Mouse (Mus musculus) forebrain, embryonic 13.5 days (tissue): Measurements from ENCODE around the gene Arf4. TPM values are rescaled to one million over a fixed set of nuclear protein-coding genes. Genes with fewer than 3 reads are reported as not detected.
"Not testable (repeated sequence)": the region's sequence is repeated elsewhere in the genome, so short reads cannot be mapped to it uniquely, and the experiment has no call there.

Experiments used
- ATAC-seq: fragments of 200-750 bp; cut with Nextera tagmentation; 2 replicates; pipeline ENCODE4 v1.8.0; 2017
- H3K27ac ChIP-seq: fragments of 300-500 bp; sonication (generic); 2 replicates; pipeline ENCODE4 v1.5.1; 2015; ENCODE audit warnings: inconsistent platforms, mild to moderate bottlenecking, moderate library complexity
- H3K27me3 ChIP-seq: fragments of 300-500 bp; sonication (generic); 2 replicates; pipeline ENCODE4 v1.6.1; 2015; ENCODE audit warnings: mild to moderate bottlenecking, inconsistent platforms
- H3K36me3 ChIP-seq: fragments of 300-500 bp; sonication (generic); 2 replicates; pipeline ENCODE4 v1.6.1; 2015; ENCODE audit warnings: mild to moderate bottlenecking, inconsistent platforms; ENCODE audit not compliant: poor library complexity, severe bottlenecking
- H3K4me1 ChIP-seq: fragments of 300-500 bp; sonication (generic); 2 replicates; pipeline ENCODE4 v1.6.1; 2015; ENCODE audit warnings: inconsistent platforms
- H3K4me2 ChIP-seq: fragments of 300-500 bp; sonication (generic); 2 replicates; pipeline ENCODE4 v1.6.1; 2015; ENCODE audit warnings: inconsistent platforms, mild to moderate bottlenecking, moderate library complexity
- H3K4me3 ChIP-seq: fragments of 300-500 bp; sonication (generic); 2 replicates; pipeline ENCODE4 v1.5.1; 2015; ENCODE audit warnings: mild to moderate bottlenecking, inconsistent platforms
- H3K9ac ChIP-seq: fragments of 300-500 bp; sonication (generic); 2 replicates; pipeline ENCODE4 v1.6.1; 2015; ENCODE audit warnings: mild to moderate bottlenecking, inconsistent platforms
- H3K9me3 ChIP-seq: fragments of 300-500 bp; sonication (generic); replicated peaks from 2 replicates; pipeline ENCODE4 v1.6.1; 2016; ENCODE audit warnings: inconsistent platforms
- WGBS: fragments of 180-500 bp; shearing (Covaris S2); methylation state at CpG from one replicate; pipeline ENCODE4 v1.1.7; 2015; 5-methylcytosine and 5-hydroxymethylcytosine counted together
- polyA plus RNA-seq: library from polyadenylated mRNA; unstranded; fragments of >200 nt; fragmentation: Nextera tagmentation; extraction: Ambion mirVana; gene quantifications from 2 replicates; pipeline ENCODE4 v1.2.1, GENCODE M21; 2015

Arf4 gene
- polyA plus RNA-seq, 1 experiment from 2014 or later = 654 TPM

DNA sequence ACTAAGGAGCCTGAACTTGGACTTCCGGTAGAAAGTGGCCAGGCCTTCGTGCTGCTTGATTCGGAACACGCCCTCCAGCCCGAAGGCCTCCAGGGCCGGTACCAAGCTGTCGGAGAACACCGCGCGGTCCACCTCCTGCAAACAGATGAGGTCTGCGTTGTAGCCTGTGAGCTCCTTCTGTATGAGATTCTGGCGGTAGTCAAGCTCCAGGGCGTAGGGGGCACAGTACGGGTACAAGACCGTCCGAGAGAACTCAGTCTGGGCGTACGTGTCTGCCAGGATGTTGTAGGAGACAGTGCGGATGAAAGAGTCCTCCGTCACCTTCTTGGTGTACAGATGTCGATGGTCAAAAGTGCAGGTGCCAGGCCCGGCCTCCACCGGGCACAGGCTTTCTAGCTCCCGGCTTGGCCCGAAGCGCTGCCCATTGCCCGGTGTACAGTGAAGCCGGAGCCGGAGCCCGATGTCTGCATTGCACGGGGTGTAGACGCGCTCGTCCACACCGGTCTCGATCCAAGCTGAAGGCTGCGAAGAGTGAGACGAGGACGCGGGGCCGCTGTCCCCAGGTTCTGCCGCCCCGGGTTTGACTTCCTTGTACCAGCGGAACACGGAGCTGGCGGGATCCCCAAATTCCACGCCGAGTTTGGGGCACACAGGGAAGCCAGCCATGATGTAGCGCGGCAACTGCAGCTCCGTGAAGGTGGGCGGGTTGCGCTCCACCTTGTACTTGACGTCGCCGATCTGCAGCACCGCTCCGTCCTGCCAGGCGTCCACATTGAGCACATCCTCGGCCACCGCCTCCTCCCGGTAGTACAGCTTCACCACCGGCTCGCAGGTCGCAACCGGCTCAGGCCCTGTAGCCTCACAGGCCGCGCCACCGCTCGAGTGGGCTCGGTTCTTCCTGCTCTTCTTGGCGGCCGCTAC, 30.8 kb downstream of the Arf4 start:
- Histone ChIP-seq H3K9ac (peak overlapping the region; percentile 93), H3K27ac (peak overlapping the region; percentile 90), H3K27me3 (no peaks in the 10 kb centered on the region), H3K4me2 (peak overlapping the region; percentile 100), H3K36me3 (peaks cover 19% of the 10 kb centered on the region), H3K4me3 (peak overlapping the region; percentile 98), H3K9me3 (no peaks in the 10 kb centered on the region), H3K4me1 (peaks cover 33% of the 10 kb centered on the region)
- ATAC-seq = peak; percentile 60
- 1% methylated on average over 73 of the region's 73 CpGs for WGBS

- H3K9me3 ChIP-seq = no peaks in the 10 kb centered on the region
- peaks cover 33% of the 10 kb centered on the region for H3K4me1 ChIP-seq
- under 1% methylated on average over 70 of the region's 70 CpGs for WGBS
- peak within 1 kb of the TSS; percentile 93 for H3K9ac ChIP-seq
- H3K4me2 ChIP-seq = peak within 1 kb of the TSS; percentile 100
- H3K36me3 ChIP-seq = peaks cover 18% of the 10 kb centered on the region
- ATAC-seq = peak; percentile 95
- H3K4me3 ChIP-seq = peak within 1 kb of the TSS; percentile 98
- no peaks in the 10 kb centered on the region for H3K27me3 ChIP-seq
- peak within 1 kb of the TSS; percentile 90 for H3K27ac ChIP-seq
These were observed 31.6 kb downstream of the Arf4 start, which contains the start of gene Pde12 for GRCm38 (mm10) chr14:26669292-26670073. Pde12 (minus strand) TSS chr14:26669883.

- Histone ChIP-seq H3K27me3 (no peaks in the 10 kb centered on the region), H3K9ac (no peak overlapping the region), H3K27ac (no peak overlapping the region), H3K36me3 (peaks cover 6% of the 10 kb centered on the region), H3K9me3 (no peaks in the 10 kb centered on the region), H3K4me1 (peaks cover 32% of the 10 kb centered on the region), H3K4me2 (no peak overlapping the region), H3K4me3 (no peak overlapping the region)
- ATAC-seq = no peak
These were observed 33.1 kb downstream of the Arf4 start for GRCm38 (mm10) chr14:26670964-26671363.

DNA sequence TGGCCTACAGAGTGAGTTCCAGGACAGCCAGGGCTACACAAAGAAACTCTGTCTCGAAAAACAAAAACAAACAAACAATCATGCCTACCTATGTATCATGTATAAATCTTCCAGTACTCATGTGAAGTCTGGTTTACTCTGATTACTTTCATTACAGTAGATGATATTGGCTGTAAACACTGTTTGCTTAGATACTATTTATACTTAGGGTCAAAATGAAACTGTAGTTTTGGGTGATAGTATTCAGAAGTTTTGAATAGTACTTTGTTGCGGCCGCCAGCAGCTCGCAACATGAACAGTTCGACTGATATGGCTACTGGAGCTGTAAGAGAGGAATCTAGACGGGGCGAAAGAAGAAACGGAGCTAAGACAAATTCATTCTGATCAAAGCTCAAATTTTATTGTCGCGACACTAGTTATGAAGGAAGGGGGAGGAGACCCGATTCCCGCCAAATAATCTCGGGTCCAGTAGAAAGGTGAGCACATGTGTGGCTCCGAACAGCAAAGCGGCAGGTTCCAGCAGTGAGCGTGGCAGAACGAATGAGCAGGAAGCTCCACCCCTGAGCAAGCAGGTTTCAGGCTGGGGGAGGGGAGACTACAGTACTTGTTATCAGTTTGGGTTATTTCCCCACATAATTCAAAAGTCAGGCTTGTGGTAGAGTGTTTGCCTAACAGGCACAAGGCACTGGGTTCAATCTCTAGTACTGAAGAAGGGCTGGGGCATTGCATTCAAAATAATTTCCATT, 34.2 kb downstream of the Arf4 start:
- not testable (repeated sequence) for H3K9me3 ChIP-seq, H3K9ac ChIP-seq, H3K4me2 ChIP-seq, H3K36me3 ChIP-seq, H3K27me3 ChIP-seq, H3K4me3 ChIP-seq, H3K27ac ChIP-seq, ATAC-seq
- WGBS = 68% methylated on average over 17 of the region's 17 CpGs
- peaks cover 21% of the 10 kb centered on the region for H3K4me1 ChIP-seq

DNA sequence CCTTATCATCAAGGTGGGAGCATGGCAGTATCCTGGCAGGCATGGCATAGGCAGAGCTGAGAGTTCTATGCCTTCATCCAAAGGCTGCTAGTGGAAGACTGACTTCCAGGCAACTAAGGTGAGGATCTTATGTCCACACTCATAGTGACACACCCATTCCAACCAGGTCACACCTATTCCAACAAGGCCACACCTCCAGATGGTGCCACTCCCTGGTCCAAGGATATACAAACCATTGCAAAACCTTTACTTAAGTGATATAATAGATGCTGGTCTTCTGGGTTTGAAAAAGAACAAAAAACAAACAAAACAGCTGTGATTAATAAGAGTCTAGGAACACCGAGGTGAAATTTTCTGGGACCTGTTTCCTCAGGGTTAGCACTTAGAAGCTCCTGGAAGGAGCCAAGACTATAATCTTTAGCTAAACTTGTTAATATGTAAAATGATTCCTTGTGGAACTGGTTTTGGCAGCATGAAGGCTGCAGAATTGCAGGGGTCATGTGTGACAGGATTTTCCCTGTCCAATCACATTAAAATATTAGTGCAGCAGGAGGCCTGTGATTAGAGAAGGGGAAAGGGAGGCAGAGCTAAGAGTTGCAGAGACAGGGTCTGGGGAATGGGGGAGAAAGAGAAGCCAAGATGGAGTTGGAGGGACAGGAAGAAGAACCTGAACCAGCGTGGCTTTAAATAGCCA, 36.7 kb downstream of the Arf4 start:
- H3K4me2 ChIP-seq, H3K36me3 ChIP-seq, H3K9ac ChIP-seq, H3K4me1 ChIP-seq, H3K9me3 ChIP-seq, ATAC-seq, H3K27ac ChIP-seq, H3K4me3 ChIP-seq, H3K27me3 ChIP-seq: not testable (repeated sequence)
- WGBS = 90% methylated on average over 2 of the region's 2 CpGs

DNA sequence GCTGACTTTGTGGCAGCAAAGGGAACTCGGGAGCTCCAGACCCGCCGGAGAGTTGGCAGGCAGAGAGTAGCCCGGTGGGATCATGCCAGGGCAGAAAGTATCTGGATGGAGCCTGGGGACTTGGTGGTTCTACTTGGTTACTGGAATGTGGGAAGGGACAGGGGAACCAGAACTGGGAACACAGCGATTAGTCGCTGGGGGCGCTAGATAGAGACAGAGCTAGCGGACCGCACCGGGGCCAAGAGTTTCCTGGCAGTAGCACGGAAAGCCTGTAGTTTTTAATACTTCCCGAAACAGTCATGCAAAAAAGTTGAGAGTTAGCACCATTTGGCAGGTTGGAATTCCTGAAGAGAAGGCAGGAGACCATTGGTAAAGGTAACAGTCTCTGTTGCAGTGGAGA, 37.5 kb downstream of the Arf4 start:
- Histone ChIP-seq H3K4me1 (peaks cover 4% of the 10 kb centered on the region), H3K4me3 (no peak overlapping the region), H3K27ac (no peak overlapping the region), H3K27me3 (no peaks in the 10 kb centered on the region), H3K9ac (no peak overlapping the region), H3K9me3 (no peaks in the 10 kb centered on the region), H3K4me2 (no peak overlapping the region), H3K36me3 (no peaks in the 10 kb centered on the region)
- no peak for ATAC-seq
- 27% methylated on average over 12 of the region's 12 CpGs for WGBS

GRCm38 (mm10) chr14:26675791-26676190, 37.9 kb downstream of the Arf4 start:
- Histone ChIP-seq H3K36me3 (no peaks in the 10 kb centered on the region), H3K4me2 (no peak overlapping the region), H3K27me3 (no peaks in the 10 kb centered on the region), H3K4me1 (no peaks in the 10 kb centered on the region; the same call in 1 of the 2 replicates), H3K9ac (no peak overlapping the region), H3K27ac (no peak overlapping the region), H3K9me3 (no peaks in the 10 kb centered on the region), H3K4me3 (no peak overlapping the region)
- 86% methylated on average over 5 of the region's 5 CpGs for WGBS
- no peak for ATAC-seq

DNA sequence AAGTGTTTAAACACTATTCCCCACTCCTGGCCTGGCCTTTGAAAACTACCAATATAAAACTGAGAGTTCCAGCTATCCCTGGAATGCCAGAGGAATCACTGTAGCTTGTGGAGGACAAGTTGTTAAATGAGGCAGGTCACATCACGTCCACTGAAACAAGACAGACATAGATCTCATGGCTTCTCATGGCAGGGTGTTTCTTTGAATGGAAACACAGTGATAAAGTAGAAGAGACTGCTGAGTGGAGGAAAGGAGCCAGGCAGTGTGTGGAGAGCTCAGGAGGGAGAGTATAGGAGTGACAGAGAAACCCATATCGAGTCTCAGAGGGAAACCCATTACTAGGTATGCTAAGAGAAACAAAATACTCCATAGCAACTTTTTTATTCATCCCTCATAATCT, 52.9 kb downstream of the Arf4 start:
- no peak overlapping the region for H3K27ac ChIP-seq
- no peak for ATAC-seq
- H3K9ac ChIP-seq = no peak overlapping the region
- H3K4me3 ChIP-seq = no peak overlapping the region
- no peak overlapping the region for H3K4me2 ChIP-seq
- H3K27me3 ChIP-seq = no peaks in the 10 kb centered on the region
- H3K9me3 ChIP-seq = no peaks in the 10 kb centered on the region
- no peaks in the 10 kb centered on the region for H3K4me1 ChIP-seq
- H3K36me3 ChIP-seq = no peaks in the 10 kb centered on the region
- 73% methylated on average over 2 of the region's 2 CpGs for WGBS

GRCm38 (mm10) chr14:26691363-26691762, 53.5 kb downstream of the Arf4 start:
- no peaks in the 10 kb centered on the region for H3K4me1 ChIP-seq
- no peak overlapping the region for H3K9ac ChIP-seq
- no peak overlapping the region for H3K4me3 ChIP-seq
- no peaks in the 10 kb centered on the region for H3K36me3 ChIP-seq
- 69% methylated on average over 2 of the region's 2 CpGs for WGBS
- H3K4me2 ChIP-seq = no peak overlapping the region
- no peak overlapping the region for H3K27ac ChIP-seq
- H3K9me3 ChIP-seq = no peaks in the 10 kb centered on the region
- H3K27me3 ChIP-seq = no peaks in the 10 kb centered on the region
- ATAC-seq = no peak

DNA sequence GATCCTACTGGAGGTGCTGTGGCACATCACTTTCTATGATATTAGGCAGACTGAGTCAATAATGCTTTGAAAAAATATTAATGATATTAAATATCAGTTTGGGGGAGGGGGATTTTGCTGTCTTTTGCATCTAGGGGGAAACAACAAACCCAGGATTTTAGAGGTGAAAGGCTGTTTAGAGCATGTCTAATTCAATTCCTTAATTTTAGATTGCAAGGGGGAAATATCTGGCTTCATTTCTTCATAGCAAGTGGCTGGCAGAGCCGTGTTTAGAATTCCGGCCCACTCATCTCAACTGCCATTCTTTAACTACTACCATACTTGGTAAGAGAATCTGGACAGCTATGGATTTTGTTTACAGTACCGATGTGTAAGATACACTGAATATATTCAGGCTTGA, 55.1 kb downstream of the Arf4 start, which contains the start of gene Dnah12:
TSS of gene Dnah12 (plus strand) at position 301 of the 400 bp plus-strand sequence.
- WGBS = 88% methylated on average over 3 of the region's 3 CpGs
- no peak for ATAC-seq
- Histone ChIP-seq H3K27ac (no peak within 1 kb of the TSS), H3K9me3 (no peaks in the 10 kb centered on the region), H3K36me3 (no peaks in the 10 kb centered on the region), H3K4me3 (no peak within 1 kb of the TSS), H3K27me3 (no peaks in the 10 kb centered on the region), H3K9ac (no peak within 1 kb of the TSS), H3K4me2 (no peak within 1 kb of the TSS), H3K4me1 (no peaks in the 10 kb centered on the region)

- Histone ChIP-seq H3K4me1 (no peaks in the 10 kb centered on the region), H3K9me3 (no peaks in the 10 kb centered on the region), H3K9ac (no peak overlapping the region), H3K27ac (no peak overlapping the region), H3K4me3 (no peak overlapping the region), H3K27me3 (no peaks in the 10 kb centered on the region), H3K36me3 (no peaks in the 10 kb centered on the region), H3K4me2 (no peak overlapping the region)
- no peak for ATAC-seq
These were observed 60.0 kb downstream of the Arf4 start for GRCm38 (mm10) chr14:26697912-26698311.
